10 mouse cellular contexts compared by ENCODE assay signal in genomic region chr4:139230376-139231120, GRCm38 (mm10). TPM values are rescaled to one million over a fixed set of nuclear protein-coding genes. Genes with fewer than 3 reads are reported as not detected.
DNase-seq lines count a peak whose midpoint lies in the region; ATAC-seq and TF ChIP-seq lines count a peak whose summit lies in the region.
"Had no signal": no experiment of that assay in that cellular context is flagged by ENCODE, and none has a peak within 500 bp of the region (broad histone marks: within the 10 kb centered on the region; RNA-seq: fewer than 3 reads in every experiment).

No protein-coding gene starts in this region.

- ATAC-seq in common myeloid progenitor, adult 5-6 weeks (replicated peaks; ENCODE audit: low read depth, poor library complexity, severe bottlenecking) = peak; percentile 53

- H3K4me3 ChIP-seq in left cerebral cortex, adult 2 months = no peak overlapping the region
- H3K4me3 ChIP-seq: embryonic facial prominence, embryonic 15.5 days had no signal

- TF ChIP-seq CTCF in left cerebral cortex, adult 2 months (IDR thresholded peaks at IDR 0.05) = no peak

- intact Hi-C loops in left cerebral cortex, adult 2 months (cut with DNase I) = no loop called here

- peak overlapping the region; percentile 38; the same call in 1 of the 2 replicates for H3K27ac ChIP-seq in left cerebral cortex, adult 2 months
- H3K27ac ChIP-seq: embryonic facial prominence, embryonic 15.5 days had no signal

- DNase-seq in left cerebral cortex, adult 2 months (ENCODE audit: extremely low spot score in 1 of 2, low spot score in 2 of 2) = no peak
- DNase-seq in left cerebral cortex, adult 8-10 months (ENCODE audit: low spot score in 2 of 2) = no peak
- peak; percentile 73 for DNase-seq in kidney, postnatal 10 days
- peak; percentile 38 to 47 for DNase-seq in natural killer cell, adult 2 months (ENCODE audit: low spot score in 2 of 2)
- no peak for DNase-seq in cerebellum, adult 11 months
- no peak for DNase-seq in cerebellum, adult 9-10 months
- DNase-seq in layer of hippocampus, postnatal 25 days (ENCODE audit: extremely low spot score in 1 of 2, low spot score in 1 of 2) = no peak
- DNase-seq: layer of hippocampus, postnatal 36 days had no signal

RNA-seq across cellular contexts. Expression of gene Capzb, which starts 37.8 kb away (rescaled TPM):
- total RNA-seq in left cerebral cortex, adult 2 months (2021) = 100 to 1,000 TPM; 306 to 324 TPM
- total RNA-seq in left cerebral cortex, adult 8-10 months (2022) = 100 to 1,000 TPM; 310 to 345 (median 321) TPM
- 126 and 137 TPM in 2 replicates for total RNA-seq in common myeloid progenitor, adult 5-6 weeks (2017)
- total RNA-seq in layer of hippocampus, postnatal 25 days (2021) = 100 to 1,000 TPM; 444 to 476 TPM

Comparison
In these comparisons a context has a peak if more than half of its experiments do, and no peak if none do; other contexts are left out.
1. DNase-seq: peak in kidney, postnatal 10 days (single experiment) and natural killer cell, adult 2 months (2 of 2); none in left cerebral cortex, adult 2 months (0 of 2), left cerebral cortex, adult 8-10 months (0 of 2), cerebellum, adult 11 months (single experiment), cerebellum, adult 9-10 months (single experiment) and layer of hippocampus, postnatal 25 days (0 of 2).